Mouse (Mus musculus) B cell, adult 2 months (primary cell): ENCODE measurements around the gene Lcat.
"Not testable (repeated sequence)": the region's sequence is repeated elsewhere in the genome, so short reads cannot be mapped to it uniquely, and the experiment has no call there.

ENCODE experiments used
- DNase-seq, 2 experiments: peaks; one replicate each; pipeline ENCODE4 v3.0.0; 2022

Gene Lcat

GRCm38 (mm10) chr8:105943321-105943739, at the start of gene Lcat:
Lcat (minus strand) TSS chr8:105943382.
- DNase-seq, result no peak

DNA sequence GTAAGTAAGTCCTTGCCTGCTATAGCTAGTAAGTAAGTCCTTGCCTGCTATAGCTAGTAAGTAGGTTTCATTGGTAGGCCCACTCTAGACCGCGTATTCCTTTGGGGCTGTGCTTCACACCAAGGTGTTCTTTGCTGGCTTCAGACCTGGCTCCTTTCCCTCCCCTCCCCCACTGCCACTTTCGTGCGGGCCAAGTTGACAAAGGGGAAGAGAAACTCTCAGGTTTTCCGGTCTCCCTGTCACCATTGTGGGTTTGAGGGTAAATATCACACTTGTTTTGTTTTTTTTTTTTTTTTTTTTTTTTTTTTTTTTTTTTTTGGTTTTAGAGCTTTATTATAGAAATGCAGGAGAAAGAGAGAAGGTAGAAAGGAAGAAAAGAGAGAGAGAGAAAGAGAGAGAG, 49.3 kb upstream of the Lcat start:
- DNase-seq, result peak; percentile 92 to 94

DNA sequence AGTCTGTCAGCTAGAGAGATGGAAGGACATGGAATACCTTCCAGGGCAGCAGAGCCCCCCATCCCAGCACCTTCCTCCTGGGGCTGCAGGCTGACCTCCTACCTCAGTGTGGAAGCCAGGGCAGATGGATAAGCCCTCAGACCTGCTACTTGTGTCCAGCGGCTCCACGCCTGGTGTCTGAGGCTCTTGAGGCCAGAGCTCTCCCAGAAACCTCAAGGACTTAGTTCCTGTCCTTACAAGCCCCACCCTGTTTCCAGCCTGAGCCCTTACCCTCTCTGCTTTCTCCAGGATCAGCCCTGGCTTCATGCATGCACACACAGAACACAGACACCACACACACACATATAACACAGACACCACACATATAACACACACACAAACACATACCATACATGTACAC, 48.4 kb upstream of the Lcat start:
- no peak for DNase-seq

DNA sequence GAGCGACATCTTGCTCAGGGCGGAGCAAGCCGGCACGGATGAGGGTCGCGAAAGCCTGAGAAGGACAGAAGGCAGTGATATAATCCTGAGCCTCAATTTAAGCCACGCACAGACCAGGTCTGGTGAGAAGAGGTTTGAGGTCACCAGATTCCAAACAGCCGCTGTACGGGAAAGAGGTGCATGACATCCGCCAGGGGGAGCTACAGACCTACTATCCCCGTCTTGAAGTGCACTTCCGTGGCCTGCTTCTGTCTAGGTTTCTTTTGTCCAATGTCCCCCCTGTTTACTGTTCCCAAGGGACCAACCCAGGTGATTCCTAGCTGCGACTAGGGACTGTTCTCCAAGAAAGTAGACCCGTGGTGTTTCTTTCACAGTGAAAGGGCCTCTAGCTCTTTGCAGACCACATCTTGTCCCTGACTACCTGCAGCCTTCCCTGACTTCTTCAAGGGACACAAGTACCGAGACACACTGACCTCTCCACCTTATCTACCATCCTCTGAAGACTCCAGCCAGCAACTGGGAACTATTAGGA, 47.7 kb upstream of the Lcat start, which contains the start of gene Dus2:
Dus2 (plus strand) TSS at position 482 of the 532 bp plus-strand sequence.
- DNase-seq, result peak; percentile 92 to 93

DNA sequence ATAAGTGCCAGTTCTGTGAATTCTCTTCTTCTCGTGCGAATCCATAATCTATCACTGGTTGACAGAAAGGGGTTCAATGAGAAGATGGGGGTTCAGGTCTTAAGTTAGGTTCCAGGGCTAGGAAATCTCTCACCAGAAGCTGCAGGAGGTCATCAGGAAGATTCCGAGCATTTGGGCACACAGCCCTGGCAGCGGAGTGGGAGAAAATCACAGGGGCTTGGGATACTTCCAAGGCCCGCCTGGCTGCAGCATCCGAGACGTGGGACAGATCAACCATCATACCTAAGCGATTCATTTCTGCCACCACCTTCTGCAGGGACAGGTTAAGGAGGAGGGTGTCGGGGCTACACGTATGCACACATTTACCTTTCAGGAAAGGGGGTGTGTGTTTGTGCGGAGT, 45.4 kb upstream of the Lcat start:
- no peak for DNase-seq

- DNase-seq, result not testable (repeated sequence)
Measured at GRCm38 (mm10) chr8:105983406-105983805, 40.2 kb upstream of the Lcat start.

- DNase-seq, result no peak
Measured at GRCm38 (mm10) chr8:105981146-105981545, 38.0 kb upstream of the Lcat start.

DNA sequence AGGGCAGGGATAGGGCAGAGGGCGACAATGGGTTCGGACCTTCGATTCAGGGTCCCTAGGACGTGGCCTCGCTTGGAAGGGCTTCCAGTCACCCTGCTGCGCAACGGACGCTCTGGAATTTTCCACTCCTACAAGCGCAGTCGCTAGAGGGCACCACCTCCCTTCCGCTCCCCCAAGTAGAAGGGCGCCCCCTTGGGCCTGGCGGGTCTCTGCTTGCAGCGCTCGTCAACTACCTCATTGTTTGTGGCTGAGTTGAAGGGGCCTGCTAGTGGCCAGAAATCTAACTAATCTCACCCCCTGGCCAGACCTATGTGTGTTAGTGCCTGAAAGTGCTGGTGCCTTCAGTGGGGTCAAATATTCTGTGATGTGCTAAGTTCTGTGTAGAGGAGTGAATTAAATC, 36.1 kb upstream of the Lcat start, which contains the start of gene Dpep3:
Dpep3 (minus strand) TSS at position 105 of the 400 bp plus-strand sequence.
- DNase-seq, result no peak

DNA sequence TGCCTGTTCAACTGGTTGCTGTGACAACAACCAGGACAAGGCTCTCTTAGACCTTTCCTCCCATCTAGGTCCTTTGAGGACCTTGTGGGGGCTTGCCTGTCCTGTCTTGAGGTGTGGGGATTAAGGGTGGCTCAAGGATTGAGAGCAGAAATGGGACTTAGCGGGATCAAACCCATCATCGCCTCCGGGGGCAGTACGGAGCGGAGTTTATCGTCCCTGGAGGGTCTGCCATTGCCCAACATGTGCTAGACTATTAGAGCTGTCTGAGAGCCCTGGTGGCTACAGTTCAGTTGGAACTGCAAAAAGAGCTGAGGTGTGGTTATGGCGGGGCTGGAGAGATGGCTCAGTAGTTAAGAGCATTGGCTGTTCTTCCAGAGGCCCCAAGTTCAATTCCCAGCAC, 32.2 kb upstream of the Lcat start:
- no peak for DNase-seq

- no peak for DNase-seq
Measured at GRCm38 (mm10) chr8:105971019-105971720, 28.0 kb upstream of the Lcat start.

DNA sequence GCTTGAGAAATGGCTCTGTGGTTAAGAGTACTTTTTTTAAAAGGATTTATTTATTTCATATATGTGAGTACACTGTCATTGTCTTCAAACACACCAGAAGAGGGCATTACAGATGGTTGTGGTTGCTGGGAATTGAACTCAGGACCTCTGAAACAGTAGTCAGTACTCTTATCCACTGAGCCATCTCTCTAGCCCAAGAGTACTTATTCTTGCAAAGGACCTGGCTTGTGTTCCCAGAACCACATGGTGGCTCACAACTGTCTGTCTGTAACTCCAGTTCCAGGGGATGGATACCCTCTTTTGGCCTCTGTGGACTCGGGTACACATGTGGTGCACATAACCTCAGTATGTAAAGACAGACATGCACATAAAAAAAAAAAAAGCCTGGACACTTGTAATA, 26.2 kb upstream of the Lcat start:
- DNase-seq, result no peak

DNA sequence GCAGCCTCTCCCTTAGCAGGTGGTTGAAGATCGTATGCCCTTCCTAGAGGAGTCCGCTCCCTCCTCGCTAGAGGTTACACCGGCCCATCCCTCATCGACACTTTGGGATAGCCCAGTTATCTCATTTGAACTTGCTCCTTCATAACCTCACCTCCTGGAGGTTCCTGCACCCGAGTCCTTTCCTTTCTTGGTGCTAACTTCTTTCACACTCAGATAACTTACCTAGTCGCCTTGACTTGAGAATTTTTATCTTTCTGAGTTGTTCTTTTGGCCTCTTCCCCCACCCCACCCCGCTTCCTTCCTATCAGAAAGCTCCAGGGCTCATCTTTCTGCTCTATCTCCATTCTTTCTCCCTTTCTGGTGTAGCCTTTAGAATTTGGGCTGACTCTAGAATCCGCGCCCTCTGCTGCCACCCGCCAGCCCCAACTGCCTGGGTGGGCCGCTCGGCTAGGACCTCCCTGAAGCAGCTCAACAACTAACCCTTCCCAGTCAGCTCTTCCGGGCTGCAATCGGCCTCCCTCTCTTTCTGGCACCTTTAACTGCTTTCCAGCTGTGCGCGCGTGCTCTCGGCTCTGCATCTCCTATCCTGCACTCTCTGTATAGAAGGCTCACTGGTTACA, 23.6 kb upstream of the Lcat start:
- DNase-seq, result peak; percentile 14

- DNase-seq, result peak; percentile 77 to 79
Measured at GRCm38 (mm10) chr8:105965905-105966341, 22.7 kb upstream of the Lcat start, which contains the start of gene Slc12a4. Slc12a4 (minus strand) TSS chr8:105966097.

GRCm38 (mm10) chr8:105965266-105965904, 22.2 kb upstream of the Lcat start:
- peak; percentile 45 to 52 for DNase-seq

DNA sequence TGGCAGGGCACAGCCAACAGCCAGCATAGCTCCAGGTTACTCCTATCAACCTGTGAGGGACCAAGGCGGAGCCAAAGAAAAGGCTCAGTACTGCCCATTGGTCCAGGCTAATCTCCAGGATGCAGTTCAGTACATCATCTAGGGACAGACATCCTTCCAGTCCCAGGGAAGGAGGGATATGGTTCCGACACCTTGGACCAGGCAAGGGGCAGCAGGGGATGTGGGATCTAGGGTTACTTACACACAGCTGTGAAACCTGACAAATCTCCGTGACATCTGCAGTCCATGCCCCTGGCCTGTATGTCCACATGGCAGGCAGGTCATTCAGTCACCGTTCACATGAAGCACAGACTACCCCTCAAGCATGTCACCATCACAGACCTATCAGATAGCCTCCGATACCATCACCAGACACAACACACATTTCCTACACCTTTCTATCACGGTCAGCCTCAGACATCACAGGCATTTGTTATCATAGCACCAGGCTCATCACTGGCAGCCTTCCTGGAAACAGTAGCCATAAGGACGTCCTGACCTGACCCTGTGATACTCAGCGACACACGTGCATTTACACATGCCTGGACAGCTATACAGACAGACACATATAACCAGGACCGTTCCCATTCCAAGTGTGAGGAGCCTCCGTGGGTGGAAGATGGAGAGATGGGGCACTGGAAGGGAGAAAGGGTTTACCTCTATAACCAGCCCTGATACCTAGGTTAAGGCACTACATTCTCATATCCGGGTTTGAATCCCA, 21.5 kb upstream of the Lcat start:
- DNase-seq, result no peak

GRCm38 (mm10) chr8:105961536-105961935, 18.4 kb upstream of the Lcat start:
- no peak for DNase-seq

DNA sequence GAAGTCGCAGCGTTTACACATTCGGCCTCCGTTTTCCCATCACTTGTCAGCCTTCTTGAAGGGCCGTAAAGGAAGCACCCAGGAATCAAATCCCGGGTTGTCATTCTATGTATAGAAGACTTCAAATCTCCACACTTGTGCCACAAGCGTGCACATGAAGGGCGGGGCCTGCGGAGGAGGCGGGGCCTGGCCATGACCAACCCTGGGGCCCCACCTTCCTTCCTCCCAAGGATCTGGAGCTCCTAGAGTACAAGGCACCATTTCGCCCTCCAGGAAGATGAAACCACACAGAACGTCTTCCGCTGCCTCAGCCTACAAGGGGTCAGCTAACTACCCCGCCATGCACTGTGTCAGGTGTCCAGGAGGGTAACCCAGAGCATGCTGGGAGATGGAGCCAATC, 17.9 kb upstream of the Lcat start:
- no peak for DNase-seq

DNA sequence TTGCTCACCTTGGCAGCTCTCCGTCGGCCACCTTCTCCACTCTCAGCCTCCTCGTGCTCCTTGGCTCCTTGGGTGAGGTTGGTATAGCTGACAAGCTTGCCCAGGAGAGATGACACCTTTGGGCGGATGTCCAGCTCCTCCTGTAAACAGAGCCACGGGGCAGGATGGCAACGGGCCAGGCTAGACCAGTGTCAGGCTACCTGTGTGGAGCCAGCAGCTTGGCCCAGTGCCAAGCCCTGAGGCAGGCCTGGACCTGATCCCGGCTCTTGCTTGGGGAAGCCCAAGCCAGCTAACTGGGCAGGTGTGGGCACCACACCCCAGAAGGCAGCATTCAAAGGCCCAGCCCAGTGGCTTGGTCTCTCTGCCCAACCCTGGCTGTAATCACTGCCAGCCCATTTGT, 16.2 kb upstream of the Lcat start:
- DNase-seq, result no peak

- no peak for DNase-seq
Measured at GRCm38 (mm10) chr8:105957813-105958212, 14.6 kb upstream of the Lcat start.

GRCm38 (mm10) chr8:105956556-105956955, 13.4 kb upstream of the Lcat start:
- DNase-seq, result no peak

DNA sequence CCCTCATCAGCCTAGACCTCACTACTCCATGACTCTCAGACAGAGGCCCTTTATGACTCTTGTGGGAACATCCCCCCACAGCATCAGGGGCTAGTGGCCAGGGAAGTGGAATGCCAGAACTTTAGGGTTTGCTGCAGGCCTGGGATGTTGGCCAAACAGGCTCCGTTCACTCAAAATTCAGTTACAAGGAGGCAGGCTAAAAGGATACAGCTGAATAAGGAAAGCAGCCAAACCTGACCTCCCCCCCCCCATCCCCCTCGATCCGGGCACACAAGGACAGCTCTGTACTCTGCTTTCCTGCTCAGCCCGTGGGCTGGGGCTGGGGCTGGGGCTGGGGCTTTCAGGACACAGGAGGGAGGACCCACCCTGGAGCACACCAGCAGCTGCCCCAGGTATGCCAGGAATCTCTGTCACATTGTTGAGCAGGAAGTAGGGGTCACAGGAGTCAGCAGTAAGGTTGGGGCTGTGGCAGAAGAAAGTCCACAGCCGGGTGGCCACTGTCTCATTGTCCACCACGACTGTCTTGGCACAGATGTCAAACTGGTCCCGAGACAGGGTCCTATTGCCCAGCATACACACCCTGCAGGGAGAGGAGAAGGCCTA, 8.0 kb upstream of the Lcat start:
- DNase-seq, result no peak

DNA sequence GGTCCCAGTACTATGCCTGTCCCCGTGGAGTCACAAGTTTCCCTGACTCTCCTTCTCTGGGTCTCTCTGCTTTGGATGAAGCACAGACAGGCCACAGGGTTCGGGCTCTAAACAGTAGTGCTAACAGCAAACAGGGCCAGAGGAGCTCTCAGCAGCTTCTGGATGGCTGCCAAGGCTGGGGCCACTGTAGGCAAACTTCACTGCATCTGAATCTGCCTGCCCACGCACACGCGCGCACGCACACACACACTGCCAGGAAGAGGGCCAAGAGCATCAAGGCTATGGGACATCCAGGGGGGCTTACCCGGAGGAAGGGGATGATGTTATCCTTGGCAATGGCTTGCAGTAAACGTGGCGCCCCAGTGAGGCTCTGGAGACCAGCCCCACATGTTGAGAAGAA, 6.2 kb upstream of the Lcat start:
- no peak for DNase-seq
